Mouse (Mus musculus) thymus, adult 18-20 months (tissue): Measurements from ENCODE around the gene Fcrla.
"Not testable (repeated sequence)": the region's sequence is repeated elsewhere in the genome, so short reads cannot be mapped to it uniquely, and the experiment has no call there.

Experiments
- DNase-seq, 2 experiments: peaks; one replicate each; pipeline ENCODE4 v3.0.0; 2022; ENCODE audit warnings: mixed read lengths in 2 of 2

Fcrla gene

GRCm38 (mm10) chr1:170927378-170927777 is at the start of gene Fcrla:
Fcrla (minus strand) TSS chr1:170927583.
- no peak for DNase-seq

DNA sequence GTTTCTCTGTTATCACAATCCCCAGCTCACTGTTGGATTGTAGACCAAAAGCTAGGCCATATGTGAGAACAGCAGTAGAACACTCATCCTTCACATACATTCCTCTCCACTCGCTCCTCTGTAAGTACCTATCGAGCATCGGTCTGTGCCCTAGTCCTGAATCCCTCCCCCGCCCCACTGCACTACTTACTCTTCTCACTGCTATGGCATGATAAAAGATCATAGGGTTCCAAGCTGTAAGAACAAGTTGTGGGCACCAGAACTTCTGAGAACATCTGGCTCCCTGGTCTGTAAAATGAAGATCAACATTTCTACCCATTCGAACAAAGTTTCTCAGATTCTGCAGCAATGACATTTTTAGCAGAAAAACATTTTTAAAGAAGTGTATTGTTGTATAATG is 49.1 kb upstream of the Fcrla start, which contains the start of gene Fcgr2b:
Gene Fcgr2b, minus strand, starts transcription at position 101 of the 400 bp plus-strand sequence.
- DNase-seq, result no peak

GRCm38 (mm10) chr1:170975751-170976161 is 48.4 kb upstream of the Fcrla start:
- DNase-seq, result no peak

DNA sequence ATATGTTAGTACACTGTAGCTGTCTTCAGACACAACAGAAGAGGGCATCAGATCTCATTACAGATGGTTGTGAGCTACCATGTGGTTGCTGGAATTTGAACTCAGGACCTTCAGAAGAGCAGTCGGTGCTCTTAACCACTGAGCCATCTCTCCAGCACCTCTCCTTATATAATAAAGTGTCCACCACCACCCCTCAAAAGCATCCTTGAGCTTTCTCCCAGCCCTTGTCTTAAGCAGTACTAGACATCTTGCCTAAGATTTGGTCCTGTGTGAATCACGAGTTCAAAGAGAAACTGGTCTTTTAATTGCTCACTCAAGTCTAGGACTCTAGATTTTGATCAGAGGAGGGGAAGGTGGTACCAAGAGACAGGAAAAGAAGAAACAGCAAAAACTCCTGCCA is 48.0 kb upstream of the Fcrla start:
- DNase-seq, result not testable (repeated sequence)

- DNase-seq, result no peak
Observed at GRCm38 (mm10) chr1:170974736-170975135, 47.4 kb upstream of the Fcrla start.

- DNase-seq, result no peak
Observed at GRCm38 (mm10) chr1:170974171-170974570, 46.8 kb upstream of the Fcrla start.

- DNase-seq, result no peak
Observed at GRCm38 (mm10) chr1:170972936-170973335, 45.6 kb upstream of the Fcrla start.

- DNase-seq, result no peak
Observed at GRCm38 (mm10) chr1:170972494-170972893, 45.1 kb upstream of the Fcrla start.

- DNase-seq, result no peak
Observed at GRCm38 (mm10) chr1:170968576-170968975, 41.2 kb upstream of the Fcrla start.

DNA sequence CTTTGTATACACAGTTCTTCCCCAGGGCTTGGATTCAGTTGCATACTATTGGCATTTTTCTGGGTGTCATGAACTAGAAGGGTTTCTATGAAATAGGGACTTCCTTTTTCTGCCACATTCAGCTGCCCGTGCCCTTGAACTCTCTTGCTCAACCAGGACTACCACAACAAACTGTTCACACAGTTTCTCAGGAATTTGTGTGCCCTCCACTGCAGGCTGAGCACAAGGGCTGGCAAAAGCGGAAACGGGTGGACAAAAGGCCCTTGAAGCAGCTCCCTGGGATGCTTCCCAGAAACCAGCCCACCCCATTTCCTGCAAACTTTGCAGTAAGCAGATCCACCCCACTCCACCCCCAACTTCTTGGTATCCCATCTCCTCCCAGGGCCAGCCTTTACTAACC is 40.2 kb upstream of the Fcrla start:
- no peak for DNase-seq

GRCm38 (mm10) chr1:170963087-170963486 is 35.7 kb upstream of the Fcrla start:
- no peak for DNase-seq

DNA sequence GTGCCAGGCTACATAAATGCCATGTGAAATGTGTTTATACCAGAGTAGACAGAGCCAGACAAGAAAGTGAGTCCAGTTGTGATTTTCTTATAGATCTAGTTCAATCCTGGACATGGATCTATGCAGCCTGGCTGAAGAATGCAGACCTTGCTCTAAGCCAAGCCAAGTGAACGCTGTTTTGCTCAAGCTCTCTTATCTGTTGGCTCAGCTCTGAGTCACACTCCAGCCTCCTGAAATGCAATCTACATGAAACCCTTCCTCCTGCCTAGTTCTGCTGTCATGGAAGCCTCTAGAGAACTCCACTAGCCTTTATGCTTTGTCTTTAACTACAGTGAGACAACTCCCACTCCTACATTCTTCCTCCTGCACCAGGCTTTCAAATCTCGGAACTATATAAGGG is 34.9 kb upstream of the Fcrla start:
- DNase-seq, result no peak

DNA sequence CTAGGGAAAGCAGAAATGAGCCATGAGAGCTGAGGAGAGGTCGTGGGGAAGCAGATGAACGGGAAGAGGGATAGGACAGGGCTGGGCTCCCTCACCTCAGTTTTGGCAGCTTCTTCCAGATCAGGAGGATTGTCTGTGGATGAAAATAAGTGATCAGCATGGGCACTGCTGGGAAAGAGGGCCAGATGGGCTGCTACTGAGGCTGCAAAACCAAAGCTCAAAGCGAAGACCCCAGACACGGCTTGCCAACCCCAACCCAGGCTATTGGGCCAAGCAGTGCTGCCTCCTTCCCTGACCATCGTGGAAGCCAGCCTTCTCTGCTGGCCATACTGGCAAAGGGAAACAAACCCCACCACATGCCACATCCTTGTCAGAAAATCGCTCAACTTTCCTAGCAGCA is 33.7 kb upstream of the Fcrla start:
- DNase-seq, result no peak

DNA sequence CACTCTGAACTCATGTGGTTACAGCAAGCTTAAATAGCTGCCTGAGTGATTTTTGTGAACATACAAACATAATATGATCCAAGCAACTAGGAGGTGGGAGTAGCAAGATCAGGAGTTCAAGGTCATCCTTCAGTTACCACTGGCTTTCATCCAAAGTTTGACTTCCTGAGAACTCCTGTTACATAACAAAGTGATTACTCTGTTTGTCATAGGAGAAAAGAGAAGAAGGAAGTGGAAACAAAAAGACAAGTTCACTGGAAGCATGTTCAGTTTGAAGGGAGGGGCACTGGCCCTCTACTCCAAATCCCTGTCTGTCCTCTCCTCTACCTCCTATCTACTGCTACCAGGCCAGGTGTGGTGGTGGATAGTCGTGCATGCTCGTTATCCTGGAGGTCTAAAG is 32.4 kb upstream of the Fcrla start:
- DNase-seq, result no peak

- no peak for DNase-seq
Observed at GRCm38 (mm10) chr1:170958225-170958624, 30.8 kb upstream of the Fcrla start.

DNA sequence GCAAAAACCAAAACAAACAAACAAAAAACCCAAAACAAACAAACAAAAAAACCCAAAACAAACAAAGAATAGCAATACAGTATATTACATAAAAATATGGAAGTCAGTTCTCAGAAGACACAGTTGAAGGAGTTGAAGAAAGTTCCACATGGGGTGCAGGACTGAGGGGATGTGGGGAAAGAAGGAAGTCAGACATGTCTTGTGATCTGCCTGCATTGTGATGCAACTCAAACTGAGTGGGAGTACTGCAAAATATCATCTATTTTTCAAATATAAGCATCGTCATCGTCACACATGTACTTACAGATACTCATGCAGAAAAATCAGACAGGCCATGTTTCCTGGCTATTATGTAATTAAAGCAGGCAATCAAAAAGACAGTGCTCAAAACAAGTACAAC is 25.8 kb upstream of the Fcrla start:
- no peak for DNase-seq

DNA sequence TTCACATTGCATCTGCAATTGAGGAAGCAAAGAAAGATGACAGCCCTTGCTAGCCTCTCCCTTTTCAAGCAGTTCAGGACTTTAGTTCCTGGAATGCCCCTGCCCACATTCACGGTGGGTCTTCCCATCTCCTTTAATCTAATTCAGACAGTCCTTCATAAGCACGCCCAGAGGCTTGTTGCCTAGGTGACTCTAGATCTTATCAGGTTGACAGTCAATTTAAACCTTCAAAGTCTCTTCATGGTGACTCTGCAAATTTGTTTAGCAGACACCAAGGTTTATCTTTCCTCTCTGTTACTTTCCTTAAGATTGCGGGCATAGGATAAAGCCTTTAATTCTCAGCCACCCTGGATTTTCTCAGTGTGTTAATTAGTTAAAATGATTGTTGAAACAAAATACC is 23.4 kb upstream of the Fcrla start:
- no peak for DNase-seq

- DNase-seq, result not testable (repeated sequence)
Observed at GRCm38 (mm10) chr1:170944908-170945307, 17.5 kb upstream of the Fcrla start.

DNA sequence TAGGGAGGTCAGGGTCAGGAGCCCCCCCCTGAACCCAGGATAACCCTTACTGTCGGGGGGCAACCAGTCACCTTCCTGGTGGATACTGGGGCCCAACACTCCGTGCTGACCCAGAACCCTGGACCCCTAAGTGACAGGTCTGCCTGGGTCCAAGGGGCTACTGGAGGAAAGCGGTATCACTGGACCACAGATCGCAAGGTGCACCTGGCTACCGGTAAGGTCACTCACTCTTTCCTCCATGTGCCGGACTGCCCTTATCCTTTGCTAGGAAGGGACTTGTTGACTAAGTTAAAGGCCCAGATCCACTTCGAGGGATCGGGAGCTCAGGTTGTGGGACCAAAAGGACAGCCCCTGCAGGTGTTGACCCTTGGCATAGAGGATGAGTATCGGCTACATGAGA is 16.8 kb upstream of the Fcrla start:
- DNase-seq, result not testable (repeated sequence)

DNA sequence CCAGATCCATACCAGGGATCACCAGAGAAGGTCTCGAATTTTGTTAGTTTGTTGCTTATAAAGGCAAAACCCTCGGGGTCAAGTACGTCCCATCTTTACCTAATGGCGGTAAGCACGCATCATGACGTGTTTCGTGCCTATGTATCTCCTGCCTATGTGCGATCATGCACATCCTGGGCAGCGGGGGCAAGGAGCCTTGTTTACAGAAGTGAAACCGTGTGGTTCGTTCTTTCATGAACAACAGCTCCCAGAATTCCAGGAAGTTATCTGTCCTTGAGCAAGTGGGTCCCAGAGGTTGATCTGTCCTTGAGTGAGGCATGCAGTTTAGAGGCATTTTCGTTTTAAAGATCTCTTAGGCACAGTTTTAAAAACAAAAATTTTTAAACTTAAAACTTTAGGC is 11.9 kb upstream of the Fcrla start:
- DNase-seq, result no peak

DNA sequence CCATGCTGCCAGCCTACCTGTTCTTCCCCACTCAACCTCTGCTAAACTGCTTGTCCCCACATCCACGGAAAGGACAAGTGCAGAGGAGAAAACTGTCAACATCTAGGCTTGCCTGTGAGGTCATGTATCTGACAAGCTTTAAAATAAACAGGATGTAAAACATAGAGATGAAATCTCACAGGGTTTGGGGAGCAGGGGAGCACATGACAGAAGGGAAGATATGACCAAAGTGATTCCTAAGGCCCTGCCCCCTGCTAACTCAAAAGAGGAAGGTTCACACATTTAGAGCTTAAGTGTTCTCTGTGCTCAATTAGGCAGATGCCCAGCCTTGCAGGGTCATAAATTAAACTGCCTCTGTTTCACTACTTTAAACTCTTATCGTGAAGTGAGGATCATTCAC is 7.0 kb upstream of the Fcrla start:
- no peak for DNase-seq

GRCm38 (mm10) chr1:170933940-170934339 is 6.6 kb upstream of the Fcrla start:
- DNase-seq, result no peak

GRCm38 (mm10) chr1:170933386-170933920 is 6.1 kb upstream of the Fcrla start:
- no peak for DNase-seq

DNA sequence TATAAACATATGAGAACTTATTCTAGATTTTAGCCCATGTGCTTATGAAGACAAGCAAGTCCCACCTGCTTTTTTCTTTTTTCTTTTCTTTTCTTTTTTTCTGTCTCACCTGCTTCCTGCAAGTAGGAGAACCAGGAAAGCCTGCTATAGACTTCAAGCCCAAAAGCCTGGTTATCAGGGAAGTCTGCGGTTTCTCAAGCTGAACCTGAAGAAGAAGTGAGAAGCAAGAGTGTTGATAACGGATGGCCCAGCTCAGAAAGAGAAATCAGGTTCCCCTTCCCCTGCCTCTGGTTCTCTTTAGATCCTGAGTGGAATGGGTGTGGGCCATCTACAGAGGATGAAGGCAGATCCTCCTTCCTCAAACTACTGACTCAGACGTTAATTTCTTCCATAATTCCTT is 4.7 kb upstream of the Fcrla start:
- DNase-seq, result no peak

DNA sequence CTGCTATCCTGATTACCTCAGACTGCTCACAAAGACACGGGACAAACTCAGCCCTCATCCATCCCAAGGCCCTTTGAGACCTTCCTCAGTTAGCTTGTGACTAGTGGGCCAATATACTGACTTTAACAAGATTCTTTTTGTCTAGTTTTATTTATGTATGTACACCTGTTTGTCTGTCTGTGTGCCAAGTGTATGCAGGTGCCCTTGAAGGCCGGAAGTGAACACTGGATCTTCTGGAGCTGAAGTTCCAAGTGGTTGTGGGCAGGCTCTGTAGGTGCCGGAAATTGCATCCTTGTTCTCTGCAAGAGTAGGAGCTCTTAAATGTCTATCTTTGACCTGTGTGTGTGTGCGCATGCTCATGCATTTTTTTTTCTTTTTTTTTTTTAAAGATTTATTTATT is 1.9 kb upstream of the Fcrla start:
- no peak for DNase-seq

DNA sequence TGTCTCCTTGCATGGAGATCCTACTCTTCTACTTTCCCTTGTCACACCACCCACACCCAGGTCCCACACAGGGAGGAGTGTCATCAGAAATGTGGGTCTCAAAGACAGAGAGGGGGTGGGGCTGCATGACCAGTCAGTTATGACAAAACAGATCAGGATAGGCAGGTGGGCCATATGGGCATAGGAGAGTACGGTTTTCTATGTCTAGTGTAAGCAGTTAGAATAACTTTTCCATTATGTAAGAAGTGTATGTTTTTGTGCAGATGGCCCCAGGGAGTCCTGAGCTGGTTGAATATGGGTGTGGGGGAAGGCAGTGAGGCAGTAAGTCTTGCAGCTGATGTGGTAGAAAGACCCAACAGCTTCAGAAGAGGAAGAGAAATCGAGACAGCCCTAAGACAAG is 1.1 kb upstream of the Fcrla start:
- no peak for DNase-seq
